Mouse (Mus musculus): ENCODE measurements at regions not wholly inside any gene's neighbourhood (a gene's known extent, or its start where the extent isn't known, plus 50 kb on each side); places are given as distances from the start of the nearest gene placed in this dataset.

- no peak overlapping the region for H3K27ac ChIP-seq (ENCODE audit: insufficient read depth, low read depth, low read length)
- TF ChIP-seq POLR2A (IDR thresholded peaks at IDR 0.05; ENCODE audit: insufficient read depth, low read depth, low read length) (no peak), CTCF (IDR thresholded peaks at IDR 0.05; ENCODE audit: insufficient read depth, low read depth, low read length) (no peak)
- H3K4me3 ChIP-seq (ENCODE audit: insufficient read depth, low read depth, low read length): no peak overlapping the region
- peaks cover 5% of the 10 kb centered on the region for H3K4me1 ChIP-seq (ENCODE audit: control insufficient read depth, insufficient read depth, low read length)
- WGBS: 79% methylated on average over 4 of the region's 4 CpGs
These were observed 296.6 kb upstream of the Zfp462 start for GRCm38 (mm10) chr4:54648254-54648653.

GRCm38 (mm10) chr4:54651646-54652110, 293.2 kb upstream of the Zfp462 start:
- Histone ChIP-seq H3K27ac (ENCODE audit: insufficient read depth, low read depth, low read length) (no peak overlapping the region), H3K4me3 (ENCODE audit: insufficient read depth, low read depth, low read length) (no peak overlapping the region), H3K4me1 (ENCODE audit: control insufficient read depth, insufficient read depth, low read length) (no peaks in the 10 kb centered on the region; the same call in 1 of the 2 replicates)
- TF ChIP-seq POLR2A (IDR thresholded peaks at IDR 0.05; ENCODE audit: insufficient read depth, low read depth, low read length) (no peak), CTCF (IDR thresholded peaks at IDR 0.05; ENCODE audit: insufficient read depth, low read depth, low read length) (no peak)

GRCm38 (mm10) chr4:54652111-54653021, 292.5 kb upstream of the Zfp462 start:
- Histone ChIP-seq H3K27ac (ENCODE audit: insufficient read depth, low read depth, low read length) (no peak overlapping the region), H3K4me1 (ENCODE audit: control insufficient read depth, insufficient read depth, low read length) (no peaks in the 10 kb centered on the region; the same call in 1 of the 2 replicates), H3K4me3 (ENCODE audit: insufficient read depth, low read depth, low read length) (no peak overlapping the region)
- WGBS: 32% methylated on average over 11 of the region's 11 CpGs
- TF ChIP-seq POLR2A (IDR thresholded peaks at IDR 0.05; ENCODE audit: insufficient read depth, low read depth, low read length) (no peak), CTCF (IDR thresholded peaks at IDR 0.05; ENCODE audit: insufficient read depth, low read depth, low read length) (no peak)

GRCm38 (mm10) chr4:54653097-54653776, 291.6 kb upstream of the Zfp462 start:
- H3K27ac ChIP-seq (ENCODE audit: insufficient read depth, low read depth, low read length): no peak overlapping the region
- WGBS: 62% methylated on average over 10 of the region's 10 CpGs
- H3K4me3 ChIP-seq (ENCODE audit: insufficient read depth, low read depth, low read length): no peak overlapping the region
- no peaks in the 10 kb centered on the region; the same call in 1 of the 2 replicates for H3K4me1 ChIP-seq (ENCODE audit: control insufficient read depth, insufficient read depth, low read length)
- TF ChIP-seq CTCF (IDR thresholded peaks at IDR 0.05; ENCODE audit: insufficient read depth, low read depth, low read length): no peak
- TF ChIP-seq POLR2A (IDR thresholded peaks at IDR 0.05; ENCODE audit: insufficient read depth, low read depth, low read length): no peak

All from olfactory bulb, adult 2 months (tissue).